Mouse (Mus musculus): ENCODE data around the gene Cdc42bpa. TPM values are rescaled to one million over a fixed set of nuclear protein-coding genes. Genes with fewer than 3 reads are reported as not detected.

The Cdc42bpa gene
- polyA plus RNA-seq (2015; fragmentation: Nextera tagmentation; extraction: Ambion mirVana), result 30.0 and 30.3 TPM in 2 replicates

DNA sequence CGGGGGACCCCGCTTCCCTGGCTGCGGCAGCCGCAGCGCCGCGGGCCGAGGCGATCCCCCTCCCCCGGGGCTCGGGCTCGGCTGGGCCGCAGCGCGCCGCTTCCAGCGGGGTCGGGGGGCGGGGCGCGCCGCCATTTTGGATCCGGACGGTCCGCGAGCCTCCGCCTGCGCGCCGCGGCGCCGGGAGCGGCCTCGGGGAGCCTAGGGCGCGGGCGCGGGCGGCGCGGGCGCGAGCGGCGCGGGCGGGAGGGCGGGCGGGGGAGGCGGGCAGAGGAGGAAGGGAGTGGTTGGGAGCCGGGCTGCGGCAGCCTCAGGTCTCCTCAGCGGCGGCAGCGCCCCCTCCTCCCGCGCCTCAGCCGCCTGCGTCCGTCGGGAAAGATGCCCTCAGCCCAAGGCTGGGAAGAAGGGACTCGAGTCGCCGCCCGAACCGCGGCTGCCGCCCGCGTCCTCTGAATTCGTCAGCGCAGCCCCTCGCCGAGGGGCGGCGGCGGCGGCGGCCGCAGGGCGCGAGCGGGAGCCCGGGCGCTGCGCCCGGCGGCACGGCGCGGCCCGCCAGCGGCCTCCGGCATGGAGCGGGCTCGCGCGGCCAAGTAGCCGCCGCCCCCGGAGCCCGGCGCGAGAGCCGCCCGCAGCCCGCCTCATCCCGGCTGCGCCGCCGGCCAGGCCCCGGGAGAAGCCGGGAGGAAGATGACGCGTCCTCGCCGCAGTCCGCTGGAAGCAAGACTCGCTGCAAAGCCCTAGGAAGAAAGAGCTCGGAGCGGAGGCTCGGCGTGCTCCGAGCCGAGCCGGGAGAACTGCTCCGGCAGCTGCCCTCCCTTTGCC lies at the start of gene Cdc42bpa:
Gene Cdc42bpa (plus strand): TSS at position 752 of the 822 bp plus-strand sequence.
- under 1% methylated on average over 77 of the region's 128 CpGs for WGBS
- no peaks in the 10 kb centered on the region for H3K27me3 ChIP-seq (ENCODE audit: control insufficient read depth, insufficient read depth, low read depth, low read length)
- no peaks in the 10 kb centered on the region for H3K36me3 ChIP-seq (ENCODE audit: control insufficient read depth, insufficient read depth, low read length)
- peak; percentile 93 for ATAC-seq
- peak within 1 kb of the TSS; percentile 98 for H3K27ac ChIP-seq (ENCODE audit: low read length)
- H3K4me1 ChIP-seq (ENCODE audit: control insufficient read depth, insufficient read depth, low read length), result peaks cover 16% of the 10 kb centered on the region
- H3K9me3 ChIP-seq (replicated peaks; ENCODE audit: control insufficient read depth, low read length, poor library complexity, severe bottlenecking), result no peaks in the 10 kb centered on the region
- H3K4me3 ChIP-seq (ENCODE audit: low read depth, low read length), result peak within 1 kb of the TSS; percentile 90
- peak within 1 kb of the TSS; percentile 89 for H3K4me2 ChIP-seq (ENCODE audit: low read length)
- H3K9ac ChIP-seq (ENCODE audit: low read depth, low read length), result peak within 1 kb of the TSS; percentile 96

DNA sequence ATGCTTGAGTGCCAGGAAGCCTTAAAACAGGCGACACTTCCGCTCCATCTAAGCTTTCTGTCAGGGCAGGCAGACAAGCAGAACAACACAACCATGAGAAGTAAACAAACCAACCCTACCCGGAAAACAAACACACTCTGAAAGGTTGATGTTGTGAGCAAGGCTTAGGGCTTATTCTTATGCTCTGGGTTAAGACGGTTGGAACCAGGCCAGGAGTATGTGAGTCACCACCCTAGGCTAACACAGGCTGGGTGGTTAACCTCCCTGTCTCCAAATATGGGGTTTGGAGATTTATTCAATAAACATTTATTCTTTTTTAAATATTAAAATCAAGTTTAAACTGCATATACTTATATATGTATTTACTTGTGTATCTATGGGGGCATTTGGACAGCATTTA lies 46.8 kb upstream of the Cdc42bpa start:
- Histone ChIP-seq H3K4me2 (ENCODE audit: low read length) (no peak overlapping the region), H3K27ac (ENCODE audit: low read length) (no peak overlapping the region), H3K36me3 (ENCODE audit: control insufficient read depth, insufficient read depth, low read length) (no peaks in the 10 kb centered on the region), H3K4me1 (ENCODE audit: control insufficient read depth, insufficient read depth, low read length) (no peaks in the 10 kb centered on the region), H3K9me3 (replicated peaks; ENCODE audit: control insufficient read depth, low read length, poor library complexity, severe bottlenecking) (no peaks in the 10 kb centered on the region), H3K9ac (ENCODE audit: low read depth, low read length) (no peak overlapping the region), H3K4me3 (ENCODE audit: low read depth, low read length) (no peak overlapping the region), H3K27me3 (ENCODE audit: control insufficient read depth, insufficient read depth, low read depth, low read length) (no peaks in the 10 kb centered on the region)
- no peak for ATAC-seq
- WGBS, result 87% methylated on average over 4 of the region's 4 CpGs

DNA sequence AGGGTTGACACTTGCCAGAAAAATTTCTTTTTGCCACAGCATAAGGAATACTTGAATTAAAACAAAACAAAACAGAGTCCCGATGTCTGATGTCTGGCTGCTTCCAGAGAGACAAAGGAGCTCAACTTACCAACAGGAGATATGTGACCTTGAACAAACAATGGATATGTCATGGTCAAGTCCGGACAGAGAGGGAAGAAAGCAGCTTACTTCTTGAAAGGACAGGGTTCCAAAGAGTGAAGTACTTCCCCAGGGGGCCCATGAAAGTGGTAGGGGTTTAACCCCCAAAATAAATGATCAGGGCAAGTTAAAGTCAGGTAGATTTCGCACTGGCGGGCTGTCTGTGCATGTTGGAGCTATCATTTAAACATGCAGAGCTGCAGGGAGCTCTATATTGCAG lies 43.2 kb upstream of the Cdc42bpa start:
- Histone ChIP-seq H3K9ac (ENCODE audit: low read depth, low read length) (no peak overlapping the region), H3K9me3 (replicated peaks; ENCODE audit: control insufficient read depth, low read length, poor library complexity, severe bottlenecking) (no peaks in the 10 kb centered on the region), H3K27ac (ENCODE audit: low read length) (no peak overlapping the region), H3K36me3 (ENCODE audit: control insufficient read depth, insufficient read depth, low read length) (no peaks in the 10 kb centered on the region), H3K27me3 (ENCODE audit: control insufficient read depth, insufficient read depth, low read depth, low read length) (no peaks in the 10 kb centered on the region), H3K4me3 (ENCODE audit: low read depth, low read length) (no peak overlapping the region), H3K4me2 (ENCODE audit: low read length) (no peak overlapping the region), H3K4me1 (ENCODE audit: control insufficient read depth, insufficient read depth, low read length) (no peaks in the 10 kb centered on the region)
- no peak for ATAC-seq
- 46% methylated on average over 4 of the region's 4 CpGs for WGBS

DNA sequence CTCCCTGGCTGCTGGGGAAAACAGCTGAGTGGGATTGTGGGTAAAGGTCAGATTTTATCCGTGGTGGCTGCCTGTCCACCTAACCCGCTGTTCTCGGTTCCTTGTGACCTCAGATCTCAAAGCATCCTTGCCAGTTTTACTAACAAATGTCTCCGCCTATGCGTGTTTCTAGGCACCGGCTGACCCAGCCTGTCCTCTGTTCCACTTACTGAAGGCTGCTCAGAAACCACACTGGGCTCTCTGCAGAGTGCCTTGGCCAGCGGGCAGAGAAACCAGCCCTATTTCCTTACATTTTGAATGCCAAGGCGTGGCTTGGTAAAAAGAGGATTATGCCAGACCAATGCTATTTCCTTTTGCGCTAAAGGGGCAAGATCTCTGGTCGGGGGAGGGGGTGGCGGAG lies 42.8 kb upstream of the Cdc42bpa start:
- H3K4me1 ChIP-seq (ENCODE audit: control insufficient read depth, insufficient read depth, low read length), result no peaks in the 10 kb centered on the region
- 77% methylated on average over 11 of the region's 11 CpGs for WGBS
- H3K27ac ChIP-seq (ENCODE audit: low read length), result no peak overlapping the region
- no peaks in the 10 kb centered on the region for H3K36me3 ChIP-seq (ENCODE audit: control insufficient read depth, insufficient read depth, low read length)
- H3K27me3 ChIP-seq (ENCODE audit: control insufficient read depth, insufficient read depth, low read depth, low read length), result no peaks in the 10 kb centered on the region
- ATAC-seq, result no peak
- H3K9ac ChIP-seq (ENCODE audit: low read depth, low read length), result no peak overlapping the region
- H3K4me2 ChIP-seq (ENCODE audit: low read length), result no peak overlapping the region
- H3K4me3 ChIP-seq (ENCODE audit: low read depth, low read length), result no peak overlapping the region
- no peaks in the 10 kb centered on the region for H3K9me3 ChIP-seq (replicated peaks; ENCODE audit: control insufficient read depth, low read length, poor library complexity, severe bottlenecking)

DNA sequence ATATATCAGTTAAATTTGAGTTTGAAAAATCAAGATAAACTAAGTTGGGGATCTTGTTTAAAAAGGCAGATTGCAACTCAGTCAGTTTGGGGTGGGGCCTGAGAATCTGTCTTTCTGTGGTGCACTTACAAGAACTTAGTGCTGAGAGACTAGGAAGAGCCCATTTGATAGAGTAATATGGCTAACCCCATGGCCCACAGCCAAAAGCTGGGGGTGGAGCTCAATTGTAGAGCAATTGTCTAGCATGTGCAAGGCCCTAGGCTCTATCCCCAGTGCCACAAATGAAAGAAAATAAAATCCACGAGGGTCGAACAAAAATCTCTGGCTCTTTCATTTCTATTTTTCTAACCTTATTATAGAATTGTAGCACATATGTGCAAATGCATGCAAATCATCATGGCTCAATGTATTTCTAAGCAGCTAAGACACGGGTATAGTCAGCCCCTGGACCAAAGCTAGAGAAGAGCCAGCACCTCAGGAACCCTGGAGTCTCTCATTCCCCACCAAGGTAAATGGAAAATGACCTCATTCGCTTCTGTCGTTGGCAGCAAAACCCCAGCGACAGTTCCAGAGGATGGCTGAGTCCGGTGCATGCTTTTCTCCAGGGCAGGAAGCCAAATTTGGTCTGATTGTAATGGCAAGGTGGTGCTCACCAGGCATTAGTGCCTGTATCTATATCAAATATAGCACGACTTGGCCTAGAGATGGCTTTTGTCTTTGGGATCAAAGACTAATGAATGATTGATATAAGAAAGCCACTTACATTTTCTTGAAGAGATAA lies 40.4 kb upstream of the Cdc42bpa start:
- Histone ChIP-seq H3K27me3 (ENCODE audit: control insufficient read depth, insufficient read depth, low read depth, low read length) (no peaks in the 10 kb centered on the region), H3K9ac (ENCODE audit: low read depth, low read length) (no peak overlapping the region), H3K36me3 (ENCODE audit: control insufficient read depth, insufficient read depth, low read length) (no peaks in the 10 kb centered on the region), H3K4me3 (ENCODE audit: low read depth, low read length) (no peak overlapping the region), H3K27ac (ENCODE audit: low read length) (no peak overlapping the region), H3K4me1 (ENCODE audit: control insufficient read depth, insufficient read depth, low read length) (no peaks in the 10 kb centered on the region), H3K9me3 (replicated peaks; ENCODE audit: control insufficient read depth, low read length, poor library complexity, severe bottlenecking) (no peaks in the 10 kb centered on the region), H3K4me2 (ENCODE audit: low read length) (no peak overlapping the region)
- ATAC-seq, result no peak
- 80% methylated on average over 8 of the region's 8 CpGs for WGBS

DNA sequence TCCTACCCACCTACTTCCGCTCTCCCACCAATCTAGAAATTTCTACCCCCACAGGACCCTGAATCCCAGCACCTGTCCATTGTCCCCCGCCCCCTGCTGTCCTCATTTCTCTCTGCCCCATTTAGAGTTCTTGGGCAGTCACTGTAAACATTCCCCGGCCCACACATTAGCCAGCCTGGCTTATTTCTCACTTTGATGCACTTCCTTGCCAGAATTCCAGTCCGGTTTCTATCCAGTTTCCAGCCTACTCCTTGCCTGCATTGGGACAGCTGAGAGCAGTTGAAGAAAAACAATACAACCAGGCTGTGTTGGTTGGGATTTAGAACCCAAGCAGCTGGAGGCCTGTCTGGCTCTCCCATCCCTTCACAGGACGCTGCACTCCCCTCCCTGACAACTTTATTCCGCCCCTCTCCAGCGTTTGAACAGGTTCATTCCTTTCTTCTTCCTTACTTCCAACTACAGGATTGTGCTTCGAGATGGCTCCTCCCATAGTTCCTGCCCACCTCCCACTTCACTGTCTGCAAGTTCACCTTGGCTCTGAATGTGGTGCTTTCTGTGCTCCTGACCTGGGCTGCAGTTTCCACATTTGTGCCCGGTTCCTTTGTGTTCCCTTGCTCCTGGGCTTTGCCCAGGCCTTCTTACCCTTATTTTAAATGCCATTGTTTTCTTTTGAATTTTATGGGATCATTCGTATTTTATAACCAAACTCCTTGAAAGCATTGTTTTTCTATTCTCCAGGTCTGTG lies 36.4 kb upstream of the Cdc42bpa start:
- Histone ChIP-seq H3K4me1 (ENCODE audit: control insufficient read depth, insufficient read depth, low read length) (no peaks in the 10 kb centered on the region), H3K4me3 (ENCODE audit: low read depth, low read length) (no peak overlapping the region), H3K27ac (ENCODE audit: low read length) (no peak overlapping the region), H3K4me2 (ENCODE audit: low read length) (no peak overlapping the region), H3K9ac (ENCODE audit: low read depth, low read length) (no peak overlapping the region), H3K27me3 (ENCODE audit: control insufficient read depth, insufficient read depth, low read depth, low read length) (no peaks in the 10 kb centered on the region), H3K9me3 (replicated peaks; ENCODE audit: control insufficient read depth, low read length, poor library complexity, severe bottlenecking) (no peaks in the 10 kb centered on the region), H3K36me3 (ENCODE audit: control insufficient read depth, insufficient read depth, low read length) (no peaks in the 10 kb centered on the region)
- ATAC-seq, result no peak
- 61% methylated on average over 10 of the region's 10 CpGs for WGBS

DNA sequence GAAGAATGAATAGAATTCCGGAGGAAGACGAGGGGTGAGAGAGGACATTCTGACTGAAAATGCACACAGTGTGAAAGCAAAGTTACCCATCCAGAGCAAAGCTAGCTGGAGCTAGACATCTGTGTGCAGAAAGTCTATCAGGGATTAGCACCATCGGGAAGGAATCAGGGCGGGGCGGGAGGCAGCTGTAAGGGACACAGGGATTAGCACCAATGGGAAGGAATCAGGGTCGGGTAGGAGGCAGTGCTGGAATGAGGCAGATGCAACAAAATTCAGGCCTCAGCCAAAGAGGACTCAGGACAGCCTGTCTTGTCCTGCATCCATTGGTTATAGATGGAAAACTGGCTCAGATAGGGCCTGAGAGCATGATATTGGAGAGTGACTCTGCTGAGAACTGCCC lies 34.0 kb upstream of the Cdc42bpa start:
- Histone ChIP-seq H3K4me3 (ENCODE audit: low read depth, low read length) (no peak overlapping the region), H3K9ac (ENCODE audit: low read depth, low read length) (no peak overlapping the region), H3K9me3 (replicated peaks; ENCODE audit: control insufficient read depth, low read length, poor library complexity, severe bottlenecking) (no peaks in the 10 kb centered on the region), H3K36me3 (ENCODE audit: control insufficient read depth, insufficient read depth, low read length) (no peaks in the 10 kb centered on the region), H3K4me1 (ENCODE audit: control insufficient read depth, insufficient read depth, low read length) (no peaks in the 10 kb centered on the region), H3K27ac (ENCODE audit: low read length) (no peak overlapping the region), H3K27me3 (ENCODE audit: control insufficient read depth, insufficient read depth, low read depth, low read length) (no peaks in the 10 kb centered on the region), H3K4me2 (ENCODE audit: low read length) (no peak overlapping the region)
- no peak for ATAC-seq
- 44% methylated on average over 6 of the region's 6 CpGs for WGBS

DNA sequence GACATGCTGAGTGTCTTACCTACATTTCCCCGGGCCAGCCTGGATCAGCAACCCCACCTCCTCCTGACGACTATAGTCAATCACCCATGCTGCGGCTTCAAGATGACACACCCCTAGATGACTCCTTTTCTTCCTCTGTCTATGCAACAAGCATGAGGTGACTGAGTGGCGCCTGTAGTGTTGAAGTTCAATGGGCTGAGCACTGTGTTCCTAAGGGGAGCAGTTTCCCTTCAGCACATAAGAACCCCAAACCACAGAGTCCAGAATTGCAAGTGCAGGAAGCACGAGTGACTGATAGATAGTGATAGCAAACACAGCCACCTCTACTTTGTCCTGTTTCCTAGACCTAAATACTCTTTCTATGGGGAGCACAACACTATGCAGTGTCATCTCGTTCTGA lies 33.2 kb upstream of the Cdc42bpa start:
- Histone ChIP-seq H3K9me3 (replicated peaks; ENCODE audit: control insufficient read depth, low read length, poor library complexity, severe bottlenecking) (no peaks in the 10 kb centered on the region), H3K4me1 (ENCODE audit: control insufficient read depth, insufficient read depth, low read length) (no peaks in the 10 kb centered on the region), H3K27ac (ENCODE audit: low read length) (no peak overlapping the region), H3K4me2 (ENCODE audit: low read length) (no peak overlapping the region), H3K27me3 (ENCODE audit: control insufficient read depth, insufficient read depth, low read depth, low read length) (no peaks in the 10 kb centered on the region), H3K4me3 (ENCODE audit: low read depth, low read length) (no peak overlapping the region), H3K9ac (ENCODE audit: low read depth, low read length) (no peak overlapping the region), H3K36me3 (ENCODE audit: control insufficient read depth, insufficient read depth, low read length) (no peaks in the 10 kb centered on the region)
- no peak for ATAC-seq
- 88% methylated on average over 6 of the region's 6 CpGs for WGBS
